Mouse (Mus musculus): ENCODE results near the gene Kctd20.

Kctd20 gene

DNA sequence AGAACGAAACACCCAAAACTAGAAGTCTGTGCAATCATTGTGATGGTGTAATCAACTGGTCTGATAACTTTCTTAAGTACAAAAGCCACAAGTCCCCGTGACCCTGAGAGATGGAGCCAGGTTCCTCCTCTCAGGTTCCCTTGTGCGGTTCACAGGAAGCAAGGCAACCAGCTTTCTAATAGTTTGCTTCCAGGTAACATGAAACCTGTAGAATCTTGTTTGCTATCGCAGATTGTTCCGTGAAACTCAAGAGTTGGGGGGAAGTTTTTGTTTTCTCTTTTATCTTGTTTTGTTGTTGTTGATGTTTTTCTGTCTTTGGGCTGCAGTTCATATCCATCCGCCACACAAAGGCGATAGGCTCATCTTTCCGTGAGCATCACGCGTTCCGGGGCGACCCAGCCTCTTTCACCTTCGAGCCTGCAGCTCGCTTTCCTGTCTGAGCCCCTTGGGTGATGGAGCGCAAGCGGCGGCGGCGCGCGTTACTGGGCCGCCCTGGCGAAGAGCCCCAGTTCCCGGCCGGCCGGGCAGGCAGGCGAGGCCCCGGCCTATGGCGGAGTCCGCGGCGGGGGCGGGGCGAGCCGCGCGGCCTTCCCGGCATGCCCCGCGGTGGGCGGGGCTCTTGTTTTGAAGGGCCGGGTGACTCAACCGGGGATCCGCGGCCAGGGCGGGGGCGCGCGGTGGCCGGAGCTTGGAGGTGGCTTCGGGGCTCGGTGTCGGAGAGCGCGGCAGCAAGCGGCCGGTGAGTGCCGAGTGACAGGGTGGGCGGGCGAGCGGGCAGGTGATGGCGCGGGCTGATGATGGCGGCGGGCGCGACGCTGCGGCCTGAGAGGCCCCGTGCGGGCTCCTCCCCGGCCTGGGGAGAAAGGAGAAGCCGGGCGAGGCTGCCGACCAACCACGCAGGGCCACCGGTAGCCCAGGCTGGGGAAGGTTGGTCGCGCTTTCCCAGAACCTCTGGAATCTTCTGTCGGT, at the start of gene Kctd20:
Gene Kctd20 (plus strand): TSS at position 120 of the 969 bp plus-strand sequence.
- DNase-seq (ENCODE audit: low spot score): peak; percentile 94

DNA sequence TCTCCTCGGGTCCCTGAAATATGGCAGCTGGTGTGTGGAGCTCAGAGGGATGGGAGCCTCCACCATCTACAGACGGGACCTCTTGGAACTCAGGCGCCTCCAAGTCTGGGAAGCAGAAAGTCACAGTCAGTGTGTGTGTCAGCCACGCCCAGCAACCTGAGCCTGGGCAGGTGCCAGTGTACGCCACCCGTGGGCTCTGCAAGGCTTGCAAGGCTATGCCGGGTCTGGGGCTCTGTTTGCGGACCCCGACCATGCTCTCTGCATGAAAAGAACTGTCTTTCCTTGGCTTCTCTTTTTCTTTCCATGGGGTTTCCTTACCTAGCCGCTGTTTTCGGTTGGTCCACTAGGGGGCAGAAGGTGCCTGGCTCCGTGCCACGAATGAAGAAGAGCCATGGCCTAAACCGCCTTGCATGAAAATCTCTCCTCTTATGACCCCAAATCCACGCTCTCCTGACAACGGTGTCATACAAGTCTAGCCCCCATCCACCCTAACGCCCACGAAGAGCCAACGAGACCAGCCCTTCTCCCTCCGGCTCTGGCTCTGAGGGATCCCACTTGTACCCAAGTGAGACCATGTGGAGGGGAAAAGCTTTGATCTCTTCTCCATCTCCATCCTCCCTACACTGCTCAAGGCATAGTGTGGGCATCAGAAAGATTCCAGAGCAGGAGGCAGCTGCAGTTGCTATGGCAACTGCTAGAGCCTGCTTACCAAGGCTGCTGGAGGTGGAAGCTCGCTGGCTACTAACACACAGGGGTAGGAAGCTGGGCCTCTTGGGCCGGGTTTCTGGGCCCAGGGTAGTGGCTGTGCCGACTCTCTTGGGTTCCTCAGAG, 47.0 kb upstream of the Kctd20 start:
- no peak for DNase-seq (ENCODE audit: low spot score)

DNA sequence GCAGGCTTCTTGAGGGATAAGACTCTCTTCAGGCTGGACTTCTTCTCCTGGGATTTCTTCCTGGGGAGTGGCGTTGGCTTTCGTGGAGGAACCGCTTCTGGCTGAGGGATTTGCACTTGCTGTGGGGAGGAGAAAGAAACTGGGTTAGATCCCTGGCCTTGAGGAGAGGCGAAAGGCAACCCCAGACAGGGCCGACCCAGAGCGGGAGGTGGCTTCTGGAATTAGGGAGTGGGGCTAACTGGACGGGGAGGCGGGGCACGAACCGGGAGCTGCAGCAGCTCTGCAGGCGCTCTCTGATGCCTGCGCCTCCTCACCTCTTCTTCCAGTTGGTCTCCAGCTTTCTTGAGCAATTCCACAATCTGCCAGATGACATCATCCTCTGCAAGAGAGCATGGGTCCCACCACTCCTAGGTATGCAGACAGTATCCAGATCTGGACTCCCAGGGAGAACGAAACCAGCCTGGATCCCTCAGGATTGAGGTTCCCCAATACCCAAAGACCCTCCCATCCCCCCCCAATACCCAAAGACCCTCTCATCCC, 46.3 kb upstream of the Kctd20 start:
- no peak for DNase-seq (ENCODE audit: low spot score)

DNA sequence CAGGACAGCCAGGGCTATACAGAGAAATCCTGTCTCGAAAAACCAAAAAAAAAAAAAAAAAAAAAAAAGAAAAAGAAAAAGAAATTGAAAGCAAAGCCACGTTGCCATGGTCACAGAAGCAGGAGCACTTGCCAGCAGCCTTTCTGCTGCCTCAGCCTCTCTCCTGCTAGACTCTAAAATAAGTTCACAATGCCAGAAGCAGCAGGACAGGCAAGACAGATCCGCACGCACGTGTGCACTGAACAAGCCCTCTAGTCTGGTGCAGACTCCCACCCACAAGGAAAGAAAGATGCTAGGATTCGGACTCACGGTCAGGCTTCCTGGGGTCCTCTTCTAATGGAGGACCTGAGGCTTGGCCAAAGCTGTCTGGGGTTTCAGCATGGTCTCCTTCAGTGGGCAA, 43.8 kb upstream of the Kctd20 start:
- no peak for DNase-seq (ENCODE audit: low spot score)

DNA sequence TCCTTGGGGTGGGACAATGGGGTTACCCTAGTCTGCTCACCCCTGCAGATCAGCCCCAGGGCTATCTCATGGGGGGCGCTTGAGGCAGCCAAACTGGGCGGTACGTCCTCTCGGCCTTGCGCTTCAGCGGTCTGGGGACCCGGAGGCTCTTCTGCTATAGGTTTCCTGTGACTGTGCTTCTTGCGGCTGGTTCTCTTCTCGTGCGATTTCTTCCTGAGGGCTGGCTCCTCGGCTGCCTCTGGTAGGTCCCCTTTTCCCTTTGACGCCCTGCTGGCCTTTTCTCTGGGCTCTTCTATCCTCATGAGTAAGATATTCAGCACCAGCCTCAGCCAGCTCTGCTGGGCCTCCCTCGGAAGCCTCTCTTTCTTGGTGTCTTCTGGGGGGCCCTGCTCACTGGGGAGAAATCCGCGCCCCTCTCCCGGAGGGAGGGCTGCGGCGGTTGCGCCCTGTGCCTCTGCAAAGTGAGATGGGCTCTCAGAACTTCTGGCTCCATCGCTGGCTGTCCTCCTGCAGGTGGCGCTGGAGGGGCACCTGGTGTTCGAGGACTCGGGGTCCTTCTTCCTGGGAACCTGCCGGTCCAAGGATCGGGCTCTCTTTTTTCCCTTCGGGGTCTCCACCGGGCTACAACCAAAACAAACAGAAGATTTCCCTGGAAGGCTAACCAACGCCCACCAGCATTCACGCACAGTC, 42.4 kb upstream of the Kctd20 start:
- peak; percentile 66 for DNase-seq (ENCODE audit: low spot score)

DNA sequence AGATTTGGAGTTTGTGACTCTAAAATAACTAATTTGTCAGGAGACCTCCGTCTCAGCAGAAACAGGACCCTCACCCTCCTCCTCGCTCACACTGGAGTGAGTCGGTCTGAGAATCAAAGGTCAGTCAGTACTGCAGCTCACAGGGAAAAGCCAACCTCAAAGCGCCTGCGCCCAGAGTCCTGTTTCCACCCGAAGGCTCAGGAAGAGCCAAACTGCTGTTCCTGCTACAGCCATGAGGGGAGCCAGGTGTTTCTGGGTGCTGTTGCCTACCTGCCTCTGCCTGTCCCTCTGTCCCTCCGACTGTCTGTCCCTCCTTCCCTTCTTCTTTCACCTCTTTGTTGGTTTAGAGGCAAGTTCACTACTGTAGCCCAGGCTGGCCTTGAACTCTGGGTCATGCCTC, 41.6 kb upstream of the Kctd20 start:
- peak; percentile 77 for DNase-seq (ENCODE audit: low spot score)

DNA sequence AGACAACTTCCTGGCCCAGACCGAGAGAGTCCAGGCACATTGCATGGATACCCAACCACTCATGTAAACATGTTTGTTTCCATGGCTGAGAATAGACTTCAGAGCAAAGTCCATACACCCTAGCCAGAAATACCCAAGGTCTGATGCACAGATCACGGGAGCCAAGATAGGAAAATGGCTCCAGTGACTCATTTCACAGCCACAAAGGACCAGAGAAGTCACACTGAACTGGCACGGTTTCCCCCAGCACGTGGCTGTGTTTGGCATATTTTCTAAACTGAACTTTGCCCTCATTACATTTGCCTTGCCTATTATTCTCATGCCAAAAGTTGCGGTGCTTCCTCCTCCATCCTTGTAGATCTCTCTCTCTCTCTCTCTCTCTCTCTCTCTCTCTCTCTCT, 38.5 kb upstream of the Kctd20 start:
- peak; percentile 25 for DNase-seq (ENCODE audit: low spot score)

DNA sequence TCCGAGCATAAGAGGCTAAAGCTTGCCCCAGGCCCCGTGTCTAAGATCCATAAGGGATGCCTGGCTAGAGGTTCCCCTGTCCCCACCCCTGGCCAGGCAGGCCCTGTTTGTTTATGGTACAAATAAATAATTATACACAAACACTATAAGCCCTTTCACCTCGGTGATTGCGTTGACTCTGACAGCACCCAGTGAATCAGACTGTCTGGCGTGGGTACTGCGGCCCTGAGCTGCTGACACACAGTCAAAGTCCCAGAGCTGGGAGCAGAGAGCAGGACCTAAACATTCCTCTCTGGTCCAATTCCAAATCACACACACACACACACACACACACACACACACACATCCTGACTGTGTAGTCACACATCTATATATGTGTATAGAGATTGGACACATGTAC, 37.8 kb upstream of the Kctd20 start:
- DNase-seq (ENCODE audit: low spot score): no peak

DNA sequence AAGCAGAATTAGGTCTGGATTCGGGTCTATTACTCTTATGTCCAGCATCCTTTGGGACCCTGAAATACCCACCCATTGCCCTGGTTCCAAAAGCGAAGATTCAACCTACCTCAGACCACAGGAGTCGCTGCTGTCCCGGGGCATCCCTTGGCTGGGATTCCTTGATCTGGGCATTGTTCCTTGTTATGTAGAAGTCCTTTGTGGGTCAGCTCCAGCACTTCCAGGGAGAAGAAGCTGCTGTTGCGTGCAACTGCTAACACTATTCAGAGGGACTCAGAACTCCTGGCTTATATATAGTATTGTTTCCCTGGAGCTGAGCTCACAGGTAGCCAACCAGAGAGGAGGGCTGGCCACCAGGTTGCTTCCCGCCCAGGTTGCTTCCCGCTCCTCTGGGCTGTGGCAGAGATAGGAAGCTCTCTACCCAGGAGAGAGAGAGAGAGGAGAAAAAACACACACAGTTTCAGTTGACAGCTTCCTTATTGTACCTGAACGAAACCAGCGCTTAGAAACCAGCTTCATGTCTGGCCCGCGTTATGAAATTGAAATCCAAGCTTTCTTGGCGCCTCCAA, 36.6 kb upstream of the Kctd20 start, which contains the start of gene 4930539E08Rik:
Gene 4930539E08Rik (minus strand): TSS at position 265 of the 569 bp plus-strand sequence.
- no peak for DNase-seq (ENCODE audit: low spot score)

DNA sequence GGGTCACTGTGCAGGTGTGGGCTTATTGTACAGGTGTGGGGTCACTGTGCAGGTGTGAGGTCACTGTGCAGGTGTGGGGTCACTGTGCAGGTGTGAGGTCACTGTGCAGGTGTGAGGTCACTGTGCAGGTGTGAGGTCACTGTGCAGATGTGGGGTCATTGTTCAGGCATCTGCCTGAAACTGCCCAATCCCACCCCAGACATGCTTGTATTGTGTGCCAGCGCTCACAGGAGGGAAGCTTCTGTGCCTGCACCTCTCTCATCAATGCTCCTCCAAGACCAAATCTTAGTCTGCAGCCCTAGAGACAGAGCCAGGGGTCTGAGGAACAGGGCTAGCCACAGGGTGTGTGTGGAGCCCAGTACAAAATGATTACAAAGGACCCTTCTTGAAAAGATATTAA, 35.2 kb upstream of the Kctd20 start:
- no peak for DNase-seq (ENCODE audit: low spot score)

DNA sequence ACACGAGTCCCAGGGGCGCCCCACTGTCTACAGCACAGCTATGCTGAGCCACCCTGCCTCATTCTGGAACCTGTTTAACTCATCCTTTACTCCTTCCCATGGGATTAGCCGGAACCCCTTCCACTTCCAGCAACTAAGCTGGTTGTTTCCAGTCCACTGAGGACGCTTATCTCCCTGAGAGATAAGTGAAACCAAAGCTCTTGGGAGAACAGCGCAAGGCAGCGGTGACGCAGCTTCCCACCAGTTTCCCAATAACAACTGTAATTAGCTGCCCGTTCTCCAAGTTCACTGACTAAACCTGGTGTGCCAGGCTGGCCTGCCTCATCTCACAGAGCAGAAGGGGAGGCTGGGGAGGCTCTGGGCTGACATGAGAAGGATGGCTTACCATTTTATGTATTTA, 30.7 kb upstream of the Kctd20 start:
- peak; percentile 44 for DNase-seq (ENCODE audit: low spot score)

DNA sequence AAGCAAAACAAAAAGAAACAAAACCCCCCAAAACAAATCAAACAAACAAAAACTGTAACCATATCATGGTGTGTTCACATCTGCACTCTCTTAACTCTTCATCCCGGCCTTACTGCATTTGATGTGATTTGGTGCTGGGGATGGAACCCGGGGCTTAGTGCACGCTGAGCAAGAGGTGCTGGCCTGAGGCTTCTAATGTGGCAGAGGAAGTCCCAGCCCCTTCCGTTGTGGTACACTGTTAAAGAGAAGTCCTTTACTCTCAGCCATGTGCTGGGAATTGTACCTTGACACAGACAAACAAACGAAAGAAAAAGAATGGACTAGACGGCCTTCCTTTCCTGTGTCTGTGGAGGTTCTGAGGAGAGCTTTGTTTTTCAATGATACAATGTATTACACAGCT, 29.7 kb upstream of the Kctd20 start:
- DNase-seq (ENCODE audit: low spot score): no peak

DNA sequence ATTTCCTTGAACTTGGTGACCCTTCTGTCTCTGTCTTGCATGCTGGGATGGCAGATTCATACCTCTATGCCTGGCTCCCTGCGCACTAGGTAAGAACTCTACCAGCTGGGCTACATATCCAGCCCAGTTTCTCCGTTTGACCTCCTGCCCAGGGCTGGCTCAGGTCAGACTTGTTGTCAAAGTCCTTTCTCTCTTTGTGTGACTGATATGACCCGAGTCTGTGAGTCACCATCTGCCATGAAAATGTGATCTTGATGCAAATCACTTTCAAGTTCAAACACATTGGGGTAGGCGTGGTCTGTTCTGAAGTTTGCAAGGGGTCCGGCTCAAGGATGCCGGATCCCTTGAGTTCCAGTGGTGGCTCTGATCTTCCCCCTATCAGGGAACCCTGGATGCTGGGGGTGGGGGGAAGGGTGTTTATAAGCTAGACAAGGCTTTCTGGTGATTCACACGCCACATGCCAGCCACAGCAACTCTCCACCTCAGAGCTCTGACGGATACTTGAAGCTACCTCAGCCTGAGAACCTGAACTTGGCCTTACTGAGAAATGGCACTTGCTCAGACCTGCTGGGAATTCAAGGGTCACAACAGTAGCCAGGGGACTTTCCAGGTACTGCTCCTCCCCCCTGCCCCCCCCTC, 26.7 kb upstream of the Kctd20 start:
- no peak for DNase-seq (ENCODE audit: low spot score)

DNA sequence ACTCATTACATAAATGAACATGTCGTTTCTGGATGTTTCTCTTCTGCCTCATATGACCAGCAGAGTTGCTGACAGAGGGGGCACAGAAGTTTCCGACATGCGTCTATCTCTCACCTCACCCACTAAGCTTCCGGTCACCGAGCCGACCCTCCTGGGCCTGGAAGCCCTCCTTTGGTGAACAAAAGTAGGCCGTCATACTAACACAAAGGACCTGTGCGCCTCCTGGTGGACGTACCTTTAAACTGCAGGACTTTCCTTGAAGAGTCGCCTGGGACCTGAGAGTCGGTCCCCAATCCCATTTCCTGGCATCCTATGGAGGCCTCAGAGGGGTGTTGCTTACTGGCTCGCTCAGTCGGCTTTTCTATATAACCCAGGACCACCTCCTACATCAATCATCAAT, 25.4 kb upstream of the Kctd20 start:
- DNase-seq (ENCODE audit: low spot score): peak; percentile 59

DNA sequence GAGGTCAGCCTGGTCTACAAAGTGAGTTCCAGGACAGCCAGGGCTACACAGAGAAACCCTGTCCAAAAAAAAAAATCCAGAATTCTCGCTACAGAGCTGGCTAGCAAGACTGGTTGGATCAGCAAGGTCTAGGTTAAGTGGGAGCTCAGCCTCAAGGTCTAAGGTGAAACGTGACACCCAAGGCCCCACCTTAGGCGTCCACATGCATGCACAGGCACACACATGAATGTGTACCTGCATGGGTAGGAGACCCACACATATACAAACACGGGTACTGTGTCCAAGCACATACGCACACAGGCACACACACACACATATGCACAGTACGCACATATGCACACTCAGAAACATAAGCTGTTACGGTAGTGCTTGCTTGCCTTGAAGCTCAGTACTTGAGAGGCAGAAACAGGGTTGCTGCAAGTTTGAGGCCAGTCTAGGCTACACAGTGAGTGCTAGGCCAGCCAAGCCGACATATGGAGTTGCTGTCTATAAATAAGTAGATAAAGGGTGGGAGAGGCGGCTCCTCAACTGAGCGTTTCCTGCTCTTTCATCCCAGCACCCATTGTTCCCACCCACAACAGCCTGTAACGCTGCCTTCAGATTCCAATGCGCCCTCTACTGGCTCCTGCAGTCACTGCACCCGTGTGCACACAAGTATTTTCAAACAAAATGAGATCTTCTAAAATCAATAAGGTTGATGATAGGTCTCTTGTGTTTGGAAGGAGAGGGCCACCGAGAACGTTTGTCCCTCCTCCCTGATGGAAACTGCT, 24.7 kb upstream of the Kctd20 start:
- peak; percentile 30 for DNase-seq (ENCODE audit: low spot score)

DNA sequence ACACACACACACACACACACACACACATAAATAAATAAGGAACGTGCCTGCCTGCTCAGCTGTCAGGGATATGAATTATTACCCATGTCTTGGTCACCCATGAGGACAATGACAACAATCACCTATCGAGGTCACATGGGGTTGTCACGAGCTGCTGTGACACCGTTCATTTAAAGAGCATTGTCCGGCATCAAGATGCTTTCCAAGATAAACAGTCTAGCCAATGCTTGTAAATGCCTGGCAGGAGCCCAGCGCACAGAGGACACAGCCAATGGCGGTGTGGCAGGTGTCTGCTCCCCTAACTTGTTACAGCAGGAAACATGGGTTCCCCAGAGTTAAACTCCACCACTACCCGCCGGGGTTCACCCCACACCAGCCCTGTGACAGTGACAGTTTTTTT, 23.7 kb upstream of the Kctd20 start:
- DNase-seq (ENCODE audit: low spot score): no peak

DNA sequence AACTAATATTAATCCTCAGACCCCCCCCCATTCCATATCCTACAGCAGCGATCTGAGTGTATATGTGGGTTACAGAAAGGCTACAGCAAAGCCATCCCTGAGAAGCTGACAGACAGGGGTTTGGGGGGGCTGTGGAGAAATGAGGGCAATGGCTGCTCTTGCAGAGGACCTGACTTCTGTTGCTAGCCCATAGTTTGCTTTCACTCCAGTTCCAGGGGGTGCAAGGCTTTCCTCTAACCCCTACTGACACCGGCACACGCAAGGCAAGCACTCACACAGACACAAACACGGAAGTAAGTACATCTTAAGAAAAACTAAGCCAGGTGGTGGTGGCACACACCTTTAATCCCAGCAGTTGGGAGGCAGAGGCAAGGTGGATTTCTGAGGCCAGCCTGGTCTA, 22.4 kb upstream of the Kctd20 start:
- no peak for DNase-seq (ENCODE audit: low spot score)

DNA sequence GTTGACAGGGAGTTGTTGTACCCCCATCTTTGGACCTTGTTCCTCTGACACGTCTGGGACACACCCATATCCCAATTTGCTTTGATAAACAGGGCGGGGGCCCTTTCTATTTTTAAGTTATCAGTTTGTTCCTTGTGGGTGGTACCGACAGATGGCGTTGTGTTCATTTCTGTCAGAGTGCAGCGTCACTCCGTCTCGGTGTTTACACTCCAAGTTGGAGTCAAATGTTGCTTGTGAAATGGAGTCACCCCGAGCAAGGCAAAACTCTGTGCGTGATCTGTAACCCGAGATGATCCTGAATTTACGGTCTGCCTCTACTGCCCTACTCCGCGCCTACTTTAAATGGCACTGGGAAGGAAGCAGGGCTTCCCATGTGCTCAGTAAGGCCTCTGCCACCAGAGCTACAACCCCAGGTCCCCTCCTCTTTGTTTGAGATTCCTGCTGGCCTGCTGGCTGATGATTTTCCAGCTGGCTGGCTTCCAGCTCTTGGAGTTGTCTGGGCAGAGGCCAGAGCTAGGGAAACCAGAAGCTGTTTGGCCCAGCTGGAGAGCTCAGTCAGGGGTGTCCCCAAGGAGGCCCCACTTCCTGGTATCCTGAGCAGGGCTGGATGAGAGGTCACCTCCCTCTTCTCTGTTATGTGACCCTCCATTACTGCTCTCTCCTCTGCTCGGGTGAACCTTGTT, 21.2 kb upstream of the Kctd20 start:
- peak; percentile 87 for DNase-seq (ENCODE audit: low spot score)

DNA sequence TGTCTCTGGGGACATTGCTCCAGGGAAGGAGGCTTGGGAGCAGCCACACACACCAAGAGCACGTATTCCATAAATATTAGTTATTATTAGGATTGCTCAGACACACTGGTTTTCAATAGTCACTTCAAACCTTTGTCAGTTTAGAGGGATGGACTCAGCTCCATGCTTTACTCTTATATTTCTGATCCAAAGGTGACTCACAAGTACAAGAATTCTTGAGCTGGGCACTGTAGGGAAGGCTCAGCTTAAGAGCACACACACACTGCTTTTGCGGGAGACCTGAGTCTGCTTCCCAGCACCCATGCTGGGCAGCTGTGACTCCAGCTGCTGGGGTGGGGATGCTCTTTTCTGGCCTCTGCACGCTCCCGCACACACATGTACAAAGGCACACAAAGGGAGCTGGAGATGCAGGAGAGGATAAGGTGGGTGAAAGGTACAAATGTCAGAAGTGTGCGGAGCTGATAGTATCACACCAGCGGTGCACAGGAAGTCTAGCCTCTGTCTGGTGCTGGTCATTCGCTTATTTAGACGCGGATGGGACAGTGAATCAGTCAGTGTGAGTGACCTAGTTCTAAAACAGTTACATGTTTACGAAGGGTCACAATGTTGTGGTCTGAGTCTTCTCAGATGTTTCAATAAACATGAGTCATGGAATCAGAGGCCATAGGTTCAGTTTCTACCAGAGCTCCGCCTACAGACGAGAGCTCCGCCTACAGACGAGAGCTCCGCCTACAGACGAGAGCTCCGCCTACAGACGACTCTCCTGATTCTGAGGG, 20.1 kb upstream of the Kctd20 start:
- no peak for DNase-seq (ENCODE audit: low spot score)

Measured in yolk sac, embryonic 10.5 days (tissue).